Mouse (Mus musculus) ES-CJ7 (cell line): ENCODE measurements at regions not wholly inside any gene's neighbourhood (a gene's known extent, or its start where the extent isn't known, plus 50 kb on each side); places are given as distances from the start of the nearest gene placed in this dataset.

Source experiments
- DNase-seq: peaks from one replicate; pipeline ENCODE4 v3.0.0; 2011; ENCODE audit warnings: low read depth, low spot score

GRCm38 (mm10) chr3:33498645-33499044 is 301.0 kb upstream of the Ttc14 start:
- no peak for DNase-seq

DNA sequence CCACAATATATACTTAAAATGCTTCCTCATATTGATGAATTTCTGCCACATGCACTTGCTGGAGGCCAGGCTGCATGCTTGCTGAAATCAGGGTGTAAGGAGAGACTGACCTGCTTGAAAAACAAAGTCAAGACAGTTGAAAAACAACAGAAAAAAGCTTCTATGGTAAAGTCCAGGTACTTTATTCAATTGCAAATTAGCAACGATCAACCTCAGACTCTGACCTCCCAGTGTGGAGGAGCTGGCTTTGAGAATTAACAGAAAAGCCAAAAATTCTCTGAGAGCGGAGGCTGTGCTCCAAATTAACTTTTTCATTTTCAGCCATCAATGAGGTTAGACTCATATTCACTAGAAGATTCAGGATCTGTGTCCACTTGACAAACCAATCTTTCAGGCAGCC is 291.4 kb upstream of the Ttc14 start:
- peak; percentile 70 for DNase-seq

DNA sequence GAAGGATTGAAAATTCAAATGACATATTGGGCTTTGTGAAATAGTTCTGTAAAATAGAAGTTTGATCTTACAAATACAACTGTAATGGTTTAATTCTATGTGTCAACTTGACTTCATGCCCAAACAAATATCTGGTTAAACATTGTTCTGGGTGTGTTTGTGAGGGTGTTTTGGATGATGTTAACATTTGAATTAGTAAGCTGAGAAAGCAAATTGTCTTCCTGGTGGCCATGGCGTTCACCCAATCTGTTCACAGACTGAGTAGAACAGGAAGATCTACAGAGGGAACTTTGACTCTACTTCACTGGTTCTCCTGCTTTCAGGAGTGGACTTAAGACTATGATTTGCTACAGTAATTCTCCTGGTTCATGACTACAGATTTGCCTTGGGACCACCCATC is 255.5 kb upstream of the Ttc14 start:
- no peak for DNase-seq

- DNase-seq = no peak
These were observed 236.8 kb upstream of the Ttc14 start for GRCm38 (mm10) chr3:33562670-33563360.

DNA sequence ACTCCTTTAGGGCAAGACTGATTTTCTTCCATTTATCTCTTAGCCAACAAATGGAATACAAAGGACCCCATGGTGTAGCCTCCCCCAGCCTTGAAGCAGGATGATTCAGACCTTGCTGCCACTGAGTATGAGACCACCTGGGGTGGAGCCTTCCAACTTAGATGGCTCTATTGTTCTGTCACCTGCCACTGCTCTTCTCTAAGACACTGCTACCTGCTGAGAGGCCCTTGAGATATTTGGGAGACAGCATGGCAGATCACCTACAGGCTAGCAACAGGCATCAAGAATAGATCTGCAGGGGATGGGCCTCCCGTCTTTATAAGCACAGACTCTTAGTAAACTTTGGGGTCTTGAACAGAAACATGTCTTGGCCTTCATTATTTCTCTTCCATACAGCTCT is 219.0 kb upstream of the Ttc14 start:
- peak; percentile 44 for DNase-seq

GRCm38 (mm10) chr3:33614206-33614605 is 185.4 kb upstream of the Ttc14 start:
- DNase-seq = no peak

DNA sequence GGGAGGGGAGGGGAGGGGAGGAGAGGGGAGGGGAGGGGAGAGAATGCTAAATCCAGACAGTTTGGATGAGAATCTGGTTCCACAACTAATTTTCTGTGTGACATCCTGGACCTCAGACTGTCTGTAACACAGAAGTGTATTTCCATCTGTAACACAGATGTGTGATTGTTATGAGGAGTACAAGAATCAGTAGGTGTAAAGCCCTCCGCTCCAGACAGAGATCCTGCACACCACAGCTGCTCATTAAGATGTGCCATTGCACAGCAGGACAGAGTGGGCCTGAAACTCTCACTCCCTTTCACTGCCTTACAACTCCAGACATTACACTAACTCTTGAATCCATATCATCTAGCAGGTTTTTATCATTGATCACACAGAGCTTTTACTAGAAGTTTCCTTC is 182.8 kb upstream of the Ttc14 start:
- no peak for DNase-seq

GRCm38 (mm10) chr3:33632928-33633514 is 166.6 kb upstream of the Ttc14 start:
- no peak for DNase-seq

- DNase-seq = no peak
These were observed 141.0 kb upstream of the Ttc14 start for GRCm38 (mm10) chr3:33658597-33658996.
